Mouse (Mus musculus): ENCODE measurements around the gene Lrrc45.
"Not testable (repeated sequence)": the region's sequence is repeated elsewhere in the genome, so short reads cannot be mapped to it uniquely, and the experiment has no call there.

DNA sequence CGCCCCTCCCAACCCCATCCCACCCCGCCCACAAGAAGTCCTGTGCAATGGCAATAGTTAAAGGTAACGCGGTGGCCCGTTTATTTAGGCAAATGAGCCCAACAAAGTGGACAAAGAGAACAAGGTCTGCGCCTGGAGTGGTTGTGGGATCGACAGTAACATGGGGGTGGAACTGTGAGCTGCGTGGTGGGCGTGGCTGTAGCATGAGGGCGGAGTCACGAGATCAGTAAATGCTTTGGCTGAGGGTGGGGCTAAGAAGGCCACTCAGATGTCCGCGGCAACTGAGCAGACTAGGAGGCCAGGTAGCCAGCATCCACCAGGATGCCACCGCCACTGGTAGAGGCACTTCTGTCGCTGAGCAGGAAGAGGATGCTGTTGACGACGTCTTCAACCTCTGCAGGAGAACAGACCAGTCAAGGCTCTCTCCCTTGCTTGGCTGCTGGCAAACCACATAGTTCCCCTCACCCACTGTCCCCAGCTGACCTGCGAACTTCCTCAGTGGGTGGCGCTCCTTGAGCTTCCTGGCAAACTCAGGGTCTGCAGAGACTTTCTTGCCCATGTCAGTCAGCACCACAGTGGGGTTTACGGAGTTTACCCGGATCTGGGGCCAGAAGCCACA is 15.8 kb downstream of the Lrrc45 start:
- TF ChIP-seq CTCF, POLR2A (IDR thresholded peaks at IDR 0.05; ENCODE audit: extremely low read depth, insufficient read depth, low read length): not testable (repeated sequence)
